ENCODE assay signal across 8 mouse cellular contexts in genomic region chr5:128601036-128602019, GRCm38 (mm10). TPM values are rescaled to one million over a fixed set of nuclear protein-coding genes. Genes with fewer than 3 reads are reported as not detected.
DNase-seq lines count a peak whose midpoint lies in the region; ATAC-seq and TF ChIP-seq lines count a peak whose summit lies in the region.

No protein-coding gene starts in this region.

- no peak for TF ChIP-seq POLR2A in embryonic fibroblast, embryonic 13.5 days (IDR thresholded peaks at IDR 0.05; ENCODE audit: low read depth, low read length)

- ATAC-seq in neural tube, embryonic 12.5 days (ENCODE audit: low FRiP score, low read depth) = peak; percentile 8; the same call in 1 of the 2 replicates

- TF ChIP-seq CTCF in layer of hippocampus, adult 2 months (conservative IDR thresholded peaks at IDR 0.05) = no peak
- TF ChIP-seq CTCF in embryonic fibroblast, embryonic 13.5 days (IDR thresholded peaks at IDR 0.05; ENCODE audit: borderline replicate concordance, insufficient read depth, low read length) = no peak

- H3K4me2 ChIP-seq in neural tube, embryonic 12.5 days (replicated peaks) = peak overlapping the region; percentile 86

- peak overlapping the region; percentile 87 for H3K9ac ChIP-seq in neural tube, embryonic 12.5 days

- no peaks in the 10 kb centered on the region for H3K36me3 ChIP-seq in neural tube, embryonic 12.5 days

- no peak for DNase-seq in layer of hippocampus, adult 2 months (ENCODE audit: low spot score in 2 of 2)
- DNase-seq in layer of hippocampus, adult 9-10 months (ENCODE audit: low spot score) = no peak
- DNase-seq in ZHBTc4 (ENCODE audit: low read depth, low spot score) = peak; percentile 70
- peak; percentile 10 for DNase-seq in kidney, postnatal 14 days
- DNase-seq in right cerebral cortex, postnatal 14 days = no peak
- DNase-seq in ovary, postnatal 36 days (ENCODE audit: low spot score) = no peak

- peak overlapping the region; percentile 52 for H3K4me3 ChIP-seq in layer of hippocampus, adult 2 months
- H3K4me3 ChIP-seq in embryonic fibroblast, embryonic 13.5 days (ENCODE audit: insufficient read depth, low read length) = peak overlapping the region; percentile 63
- peak overlapping the region; percentile 84 for H3K4me3 ChIP-seq in neural tube, embryonic 12.5 days

- H3K27ac ChIP-seq in layer of hippocampus, adult 2 months = no peak overlapping the region
- H3K27ac ChIP-seq in embryonic fibroblast, embryonic 13.5 days (ENCODE audit: insufficient read depth, low read length) = no peak overlapping the region
- H3K27ac ChIP-seq in neural tube, embryonic 12.5 days = peak overlapping the region; percentile 90

- no peaks in the 10 kb centered on the region for H3K9me3 ChIP-seq in neural tube, embryonic 12.5 days

- under 1% methylated on average over 75 of the region's 87 CpGs for WGBS in neural tube, embryonic 12.5 days

- no peaks in the 10 kb centered on the region; the same call in 1 of the 2 replicates for H3K4me1 ChIP-seq in embryonic fibroblast, embryonic 13.5 days (ENCODE audit: control insufficient read depth, insufficient read depth, low read length)
- peaks cover 72% of the 10 kb centered on the region for H3K4me1 ChIP-seq in neural tube, embryonic 12.5 days

- no peaks in the 10 kb centered on the region; the same call in 1 of the 2 replicates for H3K27me3 ChIP-seq in neural tube, embryonic 12.5 days (replicated peaks)

RNA-seq across cellular contexts. Expression of gene Fzd10, which starts 0.7 kb away (rescaled TPM):
- total RNA-seq in layer of hippocampus, adult 2 months (2021) = under 1 TPM; 0.32 to 0.61 TPM
- 0.47 TPM in 1 of 2 replicates, not detected in the other for polyA plus RNA-seq in embryonic fibroblast, embryonic 13.5 days (2011; ENCODE audit: insufficient read length, low read depth, missing spikeins)
- 20.4 and 23.1 TPM in 2 replicates for polyA plus RNA-seq in neural tube, embryonic 12.5 days (2016; fragmentation: Nextera tagmentation; extraction: Ambion mirVana)

Comparison
In these comparisons a context has a peak if more than half of its experiments do, and no peak if none do; other contexts are left out.
1. DNase-seq: peak in ZHBTc4 (single experiment) and kidney, postnatal 14 days (single experiment); none in layer of hippocampus, adult 2 months (0 of 2), layer of hippocampus, adult 9-10 months (single experiment), right cerebral cortex, postnatal 14 days (single experiment) and ovary, postnatal 36 days (single experiment).
2. RNA of gene Fzd10, which starts 0.7 kb away (polyA plus RNA-seq): 20.4 to 23.1 TPM in neural tube, embryonic 12.5 days; 0.47 TPM in embryonic fibroblast, embryonic 13.5 days; every median in the first group is over 10 times any median in the second.
3. Peak in every context shown above with its lines, with median percentiles within 50 percentile points of each other: H3K4me3 ChIP-seq.